8 mouse cellular contexts compared by ENCODE assay signal in genomic region chr1:171504586-171504985, GRCm38 (mm10). TPM values are rescaled to one million over a fixed set of nuclear protein-coding genes. Genes with fewer than 3 reads are reported as not detected.
DNase-seq lines count a peak whose midpoint lies in the region; ATAC-seq lines count a peak whose summit lies in the region.
"Had no signal": no experiment of that assay in that cellular context is flagged by ENCODE, and none has a peak within 500 bp of the region (broad histone marks: within the 10 kb centered on the region; RNA-seq: fewer than 3 reads in every experiment).

No protein-coding gene starts in this region.

- H3K4me1 ChIP-seq in megakaryocyte, embryonic 14.5 days: peaks cover 39% of the 10 kb centered on the region
- peaks cover 4% of the 10 kb centered on the region; the same call in 1 of the 2 replicates for H3K4me1 ChIP-seq in embryonic facial prominence, embryonic 15.5 days
- 0 out of 2 replicates have a peak, but pooled peaks cover 7% of the 10 kb centered on the region for H3K4me1 ChIP-seq in limb, embryonic 13.5 days
- H3K4me1 ChIP-seq in stomach, embryonic 15.5 days: no peaks in the 10 kb centered on the region

- no peak for DNase-seq in adrenal gland, postnatal 4 days (ENCODE audit: low spot score in 2 of 2)
- DNase-seq in left cerebral cortex, adult 11 months (ENCODE audit: low spot score): no peak
- DNase-seq: cerebellum, postnatal 25 days had no signal

- H3K9me3 ChIP-seq in megakaryocyte, embryonic 14.5 days: peaks cover 3% of the 10 kb centered on the region; the same call in 1 of the 2 replicates
- no peaks in the 10 kb centered on the region for H3K9me3 ChIP-seq in embryonic facial prominence, embryonic 15.5 days (replicated peaks)
- peaks cover 3% of the 10 kb centered on the region; the same call in 1 of the 2 replicates for H3K9me3 ChIP-seq in limb, embryonic 13.5 days
- no peaks in the 10 kb centered on the region for H3K9me3 ChIP-seq in stomach, embryonic 15.5 days

- H3K36me3 ChIP-seq in megakaryocyte, embryonic 14.5 days (replicated peaks; ENCODE audit: low read length): no peaks in the 10 kb centered on the region
- H3K36me3 ChIP-seq in embryonic facial prominence, embryonic 15.5 days: no peaks in the 10 kb centered on the region
- H3K36me3 ChIP-seq in limb, embryonic 13.5 days: no peaks in the 10 kb centered on the region
- H3K36me3 ChIP-seq in stomach, embryonic 15.5 days: no peaks in the 10 kb centered on the region

- H3K9ac ChIP-seq in embryonic facial prominence, embryonic 15.5 days: no peak overlapping the region
- H3K9ac ChIP-seq in limb, embryonic 13.5 days: no peak overlapping the region
- H3K9ac ChIP-seq in stomach, embryonic 15.5 days: no peak overlapping the region

- ATAC-seq in megakaryocyte, adult 5-6 weeks (ENCODE audit: poor library complexity, severe bottlenecking): no peak
- ATAC-seq in embryonic facial prominence, embryonic 15.5 days (ENCODE audit: insufficient number of reproducible peaks, low FRiP score, low TSS enrichment, low read depth): no peak
- ATAC-seq in limb, embryonic 13.5 days (ENCODE audit: low FRiP score, low read depth): no peak
- no peak for ATAC-seq in stomach, embryonic 15.5 days (ENCODE audit: insufficient read depth, low FRiP score, low read depth)

- WGBS in embryonic facial prominence, embryonic 15.5 days: 70% methylated on average over 4 of the region's 4 CpGs
- WGBS in limb, embryonic 13.5 days: 62% methylated on average over 4 of the region's 4 CpGs
- 72% methylated on average over 4 of the region's 4 CpGs for WGBS in stomach, embryonic 15.5 days

- H3K27ac ChIP-seq in embryonic facial prominence, embryonic 15.5 days (replicated peaks): no peak overlapping the region
- no peak overlapping the region for H3K27ac ChIP-seq in limb, embryonic 13.5 days
- no peak overlapping the region for H3K27ac ChIP-seq in stomach, embryonic 15.5 days

- H3K27me3 ChIP-seq in megakaryocyte, embryonic 14.5 days (replicated peaks): peaks cover 3% of the 10 kb centered on the region
- no peaks in the 10 kb centered on the region for H3K27me3 ChIP-seq in embryonic facial prominence, embryonic 15.5 days
- H3K27me3 ChIP-seq in limb, embryonic 13.5 days: no peaks in the 10 kb centered on the region
- no peaks in the 10 kb centered on the region for H3K27me3 ChIP-seq in stomach, embryonic 15.5 days (replicated peaks)

- H3K4me2 ChIP-seq in embryonic facial prominence, embryonic 15.5 days (replicated peaks): peak overlapping the region; percentile 27
- H3K4me2 ChIP-seq in limb, embryonic 13.5 days (replicated peaks): peak overlapping the region; percentile 76
- peak overlapping the region; percentile 66 for H3K4me2 ChIP-seq in stomach, embryonic 15.5 days

- peak overlapping the region; percentile 72 for H3K4me3 ChIP-seq in megakaryocyte, embryonic 14.5 days (replicated peaks)
- H3K4me3 ChIP-seq in embryonic facial prominence, embryonic 15.5 days (replicated peaks): peak overlapping the region; percentile 8
- H3K4me3 ChIP-seq in limb, embryonic 13.5 days: peak overlapping the region; percentile 69
- no peak overlapping the region; the same call in 1 of the 2 replicates for H3K4me3 ChIP-seq in stomach, embryonic 15.5 days (replicated peaks)

RNA-seq across cellular contexts. Expression of gene Alyref2, which starts 1.3 kb away (rescaled TPM):
- polyA plus RNA-seq in megakaryocyte, embryonic 14.5 days (2012; ENCODE audit: insufficient read depth, low replicate concordance): 4.6 and 9.8 TPM in 2 replicates
- 8.7 and 11.4 TPM in 2 replicates for total RNA-seq in megakaryocyte, adult 5-6 weeks (2015)
- total RNA-seq in megakaryocyte, adult 5-6 weeks (2017): 12.7 and 13.2 TPM in 2 replicates
- polyA plus RNA-seq in embryonic facial prominence, embryonic 15.5 days (2015; fragmentation: Nextera tagmentation; extraction: Ambion mirVana): 16.7 and 16.8 TPM in 2 replicates
- 15.8 and 16.4 TPM in 2 replicates for polyA plus RNA-seq in limb, embryonic 13.5 days (2015; fragmentation: Nextera tagmentation; extraction: Ambion mirVana)
- 14.4 and 15.0 TPM in 2 replicates for polyA plus RNA-seq in stomach, embryonic 15.5 days (2015; fragmentation: Nextera tagmentation; extraction: Ambion mirVana)
- 1 to 10 TPM; 8.5 to 9.1 TPM for total RNA-seq in adrenal gland, postnatal 4 days (2021)

RNA-seq across cellular contexts. Expression of gene Itln1, which starts 30.5 kb away (rescaled TPM):
- 0.94 TPM in 1 of 2 replicates, not detected in the other for polyA plus RNA-seq in megakaryocyte, embryonic 14.5 days (2012; ENCODE audit: insufficient read depth, low replicate concordance)
- total RNA-seq in megakaryocyte, adult 5-6 weeks (2015): not detected in 2 replicates
- total RNA-seq in megakaryocyte, adult 5-6 weeks (2017): not detected in 2 replicates
- polyA plus RNA-seq in embryonic facial prominence, embryonic 15.5 days (2015; fragmentation: Nextera tagmentation; extraction: Ambion mirVana): 0.44 and 0.60 TPM in 2 replicates
- polyA plus RNA-seq in limb, embryonic 13.5 days (2015; fragmentation: Nextera tagmentation; extraction: Ambion mirVana): not detected in 2 replicates
- polyA plus RNA-seq in stomach, embryonic 15.5 days (2015; fragmentation: Nextera tagmentation; extraction: Ambion mirVana): 0.23 TPM in 1 of 2 replicates, not detected in the other
- total RNA-seq in adrenal gland, postnatal 4 days (2021): not detected

RNA-seq across cellular contexts. Expression of gene Cd244a, which starts 54.4 kb away (rescaled TPM):
- not detected in 2 replicates for polyA plus RNA-seq in megakaryocyte, embryonic 14.5 days (2012; ENCODE audit: insufficient read depth, low replicate concordance)
- total RNA-seq in megakaryocyte, adult 5-6 weeks (2015): 12.3 and 15.1 TPM in 2 replicates
- 16.3 and 16.8 TPM in 2 replicates for total RNA-seq in megakaryocyte, adult 5-6 weeks (2017)
- 0.17 and 0.21 TPM in 2 replicates for polyA plus RNA-seq in embryonic facial prominence, embryonic 15.5 days (2015; fragmentation: Nextera tagmentation; extraction: Ambion mirVana)
- polyA plus RNA-seq in limb, embryonic 13.5 days (2015; fragmentation: Nextera tagmentation; extraction: Ambion mirVana): 0.11 TPM in 1 of 2 replicates, not detected in the other
- polyA plus RNA-seq in stomach, embryonic 15.5 days (2015; fragmentation: Nextera tagmentation; extraction: Ambion mirVana): 0.50 and 1.1 TPM in 2 replicates
- total RNA-seq in adrenal gland, postnatal 4 days (2021): under 1 TPM; 0.14 to 0.31 TPM
